ENCODE assay signal across 8 mouse cellular contexts in genomic region chr3:104541139-104542064, GRCm38 (mm10). TPM values are rescaled to one million over a fixed set of nuclear protein-coding genes. Genes with fewer than 3 reads are reported as not detected.
A peak's percentile ranks its signal among the peaks of the same experiment; 100 is the strongest.
DNase-seq lines count a peak whose midpoint lies in the region; ATAC-seq and TF ChIP-seq lines count a peak whose summit lies in the region.

No protein-coding gene starts in this region.

- DNase-seq in ES-CJ7 (ENCODE audit: low read depth, low spot score), result peak; percentile 59
- DNase-seq in cerebellum, adult 11-12 months, result peak; percentile 78
- peak; percentile 53 for DNase-seq in heart, postnatal 25 days (ENCODE audit: low spot score)
- DNase-seq in layer of hippocampus, adult 8-10 months (ENCODE audit: low spot score in 2 of 2), result peak; percentile 81 to 82
- peak; percentile 85 for DNase-seq in lung, embryonic 14.5 days
- peak; percentile 59 for DNase-seq in ovary, postnatal 14 days (ENCODE audit: low spot score)
- DNase-seq in thymus, postnatal 10 days (ENCODE audit: low spot score in 2 of 2), result peak; percentile 65 to 77

- no peaks in the 10 kb centered on the region for H3K36me3 ChIP-seq in forebrain, embryonic 16.5 days (ENCODE audit: control insufficient read depth, insufficient read depth)
- H3K36me3 ChIP-seq in lung, embryonic 14.5 days (ENCODE audit: insufficient read depth), result no peaks in the 10 kb centered on the region

- WGBS in forebrain, embryonic 16.5 days, result 8% methylated on average over 21 of the region's 21 CpGs
- 9% methylated on average over 21 of the region's 21 CpGs for WGBS in lung, embryonic 14.5 days

- no peak overlapping the region for H3K27ac ChIP-seq in forebrain, embryonic 16.5 days (ENCODE audit: low read length)
- H3K27ac ChIP-seq in lung, embryonic 14.5 days (ENCODE audit: low read depth), result peak overlapping the region; percentile 43; the same call in 1 of the 2 replicates

- peak overlapping the region; percentile 7 for H3K4me3 ChIP-seq in forebrain, embryonic 16.5 days (replicated peaks; ENCODE audit: low read length)
- H3K4me3 ChIP-seq in lung, embryonic 14.5 days (ENCODE audit: low read depth, low read length), result peak overlapping the region; percentile 19

- intact Hi-C loops in heart, postnatal 25 days (cut with DNase I), result loop anchor here (1.0 to 2.0 kb wide), 3 partner anchors 103 to 142 kb away; no protein-coding TSS in a partner anchor

- no peaks in the 10 kb centered on the region for H3K27me3 ChIP-seq in forebrain, embryonic 16.5 days (replicated peaks; ENCODE audit: control insufficient read depth, insufficient read depth, low read length)
- no peaks in the 10 kb centered on the region for H3K27me3 ChIP-seq in lung, embryonic 14.5 days (ENCODE audit: insufficient read depth, low read length)

- no peaks in the 10 kb centered on the region for H3K9me3 ChIP-seq in forebrain, embryonic 16.5 days (ENCODE audit: control insufficient read depth, low read length)
- H3K9me3 ChIP-seq in lung, embryonic 14.5 days (ENCODE audit: low read depth, low read length), result no peaks in the 10 kb centered on the region

- H3K4me2 ChIP-seq in forebrain, embryonic 16.5 days (ENCODE audit: low read length), result peak overlapping the region; percentile 55
- peak overlapping the region; percentile 64 for H3K4me2 ChIP-seq in lung, embryonic 14.5 days

- ATAC-seq in forebrain, embryonic 16.5 days, result peak; percentile 58; the same call in 1 of the 2 replicates
- ATAC-seq in lung, embryonic 14.5 days (ENCODE audit: insufficient read depth), result peak; percentile 82

- peaks cover 9% of the 10 kb centered on the region; the same call in 1 of the 2 replicates for H3K4me1 ChIP-seq in forebrain, embryonic 16.5 days (replicated peaks; ENCODE audit: control insufficient read depth, insufficient read depth, low read length)
- H3K4me1 ChIP-seq in lung, embryonic 14.5 days (ENCODE audit: insufficient read depth), result no peaks in the 10 kb centered on the region

- H3K9ac ChIP-seq in forebrain, embryonic 16.5 days (replicated peaks; ENCODE audit: low read depth, low read length), result 0 out of 2 replicates have a peak overlapping the region, but pooled peaks have one; percentile 32
- peak overlapping the region; percentile 38 for H3K9ac ChIP-seq in lung, embryonic 14.5 days

- TF ChIP-seq CTCF in lung, embryonic 14.5 days (IDR thresholded peaks at IDR 0.05; ENCODE audit: low read depth), result peak; percentile 86

RNA-seq across cellular contexts. Expression of gene Lrig2, which starts 29.7 kb away (rescaled TPM):
- 29.5 and 34.0 TPM in 2 replicates for polyA plus RNA-seq in forebrain, embryonic 16.5 days (2015; fragmentation: Nextera tagmentation; extraction: Ambion mirVana)
- 10 to 100 TPM in 1 of 2 experiments, 1 to 10 TPM in 1; 9.8 to 10.7 TPM for total RNA-seq in heart, postnatal 25 days (2021)
- total RNA-seq in layer of hippocampus, adult 8-10 months (2022), result 10 to 100 TPM; 34.2 to 41.9 (median 36.4) TPM
- polyA plus RNA-seq in lung, embryonic 14.5 days (2014; fragmentation: Nextera tagmentation; extraction: Ambion mirVana), result 17.2 and 18.8 TPM in 2 replicates
